Mouse (Mus musculus) adrenal gland, adult 18-20 months (tissue): Measurements from ENCODE around the gene Arl10. TPM values are rescaled to one million over a fixed set of nuclear protein-coding genes. Genes with fewer than 3 reads are reported as not detected.
A peak's percentile ranks its signal among the peaks of the same experiment; 100 is the strongest.
"Not testable (repeated sequence)": the region's sequence is repeated elsewhere in the genome, so short reads cannot be mapped to it uniquely, and the experiment has no call there.

Source experiments
- DNase-seq, 2 experiments: peaks; one replicate each; pipeline ENCODE4 v3.0.0; 2021 to 2022; ENCODE audit warnings: low spot score in 2 of 2
- microRNA-seq, 2 experiments: library from miRNA; unstranded; fragments of <30 nt; microRNA quantifications; one replicate each; pipeline ENCODE4 v1.2.0; 2021; ENCODE audit warnings: borderline number of aligned reads in 2 of 2
- total RNA-seq, 2 experiments: library from RNA; stranded (reverse); gene quantifications; 1 replicate in 1 of 2; 2 replicates in 1 of 2; pipeline ENCODE4 v1.2.3; 2021

The Arl10 gene
- total RNA-seq, 2 experiments from 2014 or later, result 40.6 to 45.2 TPM

- peak; percentile 92 to 95 for DNase-seq
Observed at GRCm38 (mm10) chr13:54610972-54611754, 36.3 kb downstream of the Arl10 start, which contains the start of gene Cltb. Cltb (minus strand) TSS chr13:54611344.

GRCm38 (mm10) chr13:54613141-54613540 lies 38.3 kb downstream of the Arl10 start:
- DNase-seq, result not testable (repeated sequence)

GRCm38 (mm10) chr13:54616307-54616706 lies 41.5 kb downstream of the Arl10 start:
- no peak for DNase-seq

- no peak for DNase-seq
Observed at GRCm38 (mm10) chr13:54616998-54617397, 42.2 kb downstream of the Arl10 start.

- DNase-seq, result peak; percentile 100
Observed at GRCm38 (mm10) chr13:54621155-54621932, 46.5 kb downstream of the Arl10 start, which contains the start of gene Faf2. Faf2 (plus strand) TSS chr13:54621784.

- no peak for DNase-seq
Observed at GRCm38 (mm10) chr13:54621960-54622521, 47.2 kb downstream of the Arl10 start.

- DNase-seq, result no peak
Observed at GRCm38 (mm10) chr13:54629128-54629527, 54.3 kb downstream of the Arl10 start.

Small RNAs within 50 kb of the gene (microRNA-seq; reads per million reads assigned to microRNA genes)
- 0 reads per million in 2 experiments for gene Gm24195

Other genes starting within 250 kb of the Arl10 start
- 10 to 100 TPM; 20.9 to 21.3 TPM for gene Cplx2, start 203.7 kb upstream of the Arl10 start, total RNA-seq
- gene Thoc3, start 106.2 kb upstream of the Arl10 start, total RNA-seq, result 10 to 100 TPM; 32.9 to 41.2 TPM
- gene Simc1, start 71.2 kb upstream of the Arl10 start, total RNA-seq, result 10 to 100 TPM; 18.4 to 28.0 TPM
- gene 4833439L19Rik, start 9.6 kb upstream of the Arl10 start, total RNA-seq, result 100 to 1,000 TPM; 177 to 178 TPM
- 10 to 100 TPM; 59.7 to 69.7 TPM for gene Nop16, start 15.1 kb downstream of the Arl10 start, total RNA-seq
- gene Higd2a, start 15.2 kb downstream of the Arl10 start, total RNA-seq, result 100 to 1,000 TPM; 222 to 239 TPM
- gene Cltb, start 36.3 kb downstream of the Arl10 start, total RNA-seq, result 100 to 1,000 TPM in 1 of 2 experiments, 10 to 100 TPM in 1; 78.8 to 149 TPM
- gene Faf2, start 46.8 kb downstream of the Arl10 start, total RNA-seq, result 10 to 100 TPM; 62.3 to 83.1 TPM
- 100 to 1,000 TPM in 1 of 2 experiments, 10 to 100 TPM in 1; 98.4 to 123 TPM for gene Rnf44, start 118.9 kb downstream of the Arl10 start, total RNA-seq
- under 1 TPM in 1 of 2 experiments, not detected in 1; 0.17 TPM for gene Cdhr2, start 126.4 kb downstream of the Arl10 start, total RNA-seq
- 1 to 10 TPM; 2.5 to 3.2 TPM for gene Gprin1, start 174.9 kb downstream of the Arl10 start, total RNA-seq
- gene Sncb, start 191.6 kb downstream of the Arl10 start, total RNA-seq, result 1 to 10 TPM; 1.8 to 3.3 TPM
- gene Eif4e1b, start 209.0 kb downstream of the Arl10 start, total RNA-seq, result not detected
- 10 to 100 TPM; 32.6 to 46.1 TPM for gene Tspan17, start 214.4 kb downstream of the Arl10 start, total RNA-seq